Mouse (Mus musculus) monocyte, adult 5-6 weeks (primary cell): ENCODE measurements at regions not wholly inside any gene's neighbourhood (a gene's known extent, or its start where the extent isn't known, plus 50 kb on each side); places are given as distances from the start of the nearest gene placed in this dataset.

Source experiments
- ATAC-seq: fragments of 153-309, 156-312 bp; replicated peaks from 2 replicates; pipeline ENCODE4 v1.8.0; 2017; ENCODE audit warnings: mild to moderate bottlenecking; ENCODE audit not compliant: low TSS enrichment, insufficient number of reproducible peaks, severe bottlenecking, poor library complexity, low FRiP score

DNA sequence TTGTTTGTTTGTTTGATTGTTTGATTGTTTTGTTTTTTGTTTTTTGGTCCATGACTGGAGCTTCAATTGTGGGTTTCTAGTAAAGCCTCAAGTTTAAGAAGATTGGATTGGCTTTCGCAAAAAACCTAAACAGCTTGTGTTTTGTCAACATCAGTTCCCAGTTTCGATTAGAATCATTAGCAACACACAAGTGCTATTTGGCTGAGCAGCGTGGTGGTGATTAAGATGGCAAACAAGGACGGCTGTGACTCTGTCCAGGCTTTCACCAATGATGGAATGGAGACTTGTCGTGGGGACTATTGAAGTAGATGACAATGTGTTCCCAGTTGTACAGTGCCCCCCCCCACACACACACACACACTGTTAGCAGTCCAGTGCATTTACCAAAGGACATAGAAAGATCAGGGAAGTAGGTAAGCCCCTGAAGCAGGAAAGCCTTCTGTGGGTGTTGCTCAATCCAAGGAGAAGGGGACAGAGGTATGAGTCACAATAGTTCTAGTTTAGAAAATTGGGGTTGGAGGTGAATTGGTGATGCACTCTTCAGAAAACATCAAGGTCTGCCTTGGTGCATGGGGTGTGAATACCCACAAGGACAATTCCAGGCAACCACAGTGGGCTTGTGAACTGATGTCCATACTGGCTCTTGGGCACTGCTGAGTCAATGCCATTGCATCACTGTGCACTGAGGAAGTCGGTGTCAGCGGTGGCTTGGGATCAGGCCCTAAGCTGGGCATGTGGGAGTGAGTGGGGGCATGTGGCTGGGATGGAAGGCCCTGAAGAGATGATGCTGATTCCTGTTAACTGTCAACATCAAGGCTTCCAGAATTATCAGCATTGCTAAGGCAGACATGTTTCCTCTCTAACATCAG, 174.5 kb upstream of the Cox10 start:
- no peak for ATAC-seq

DNA sequence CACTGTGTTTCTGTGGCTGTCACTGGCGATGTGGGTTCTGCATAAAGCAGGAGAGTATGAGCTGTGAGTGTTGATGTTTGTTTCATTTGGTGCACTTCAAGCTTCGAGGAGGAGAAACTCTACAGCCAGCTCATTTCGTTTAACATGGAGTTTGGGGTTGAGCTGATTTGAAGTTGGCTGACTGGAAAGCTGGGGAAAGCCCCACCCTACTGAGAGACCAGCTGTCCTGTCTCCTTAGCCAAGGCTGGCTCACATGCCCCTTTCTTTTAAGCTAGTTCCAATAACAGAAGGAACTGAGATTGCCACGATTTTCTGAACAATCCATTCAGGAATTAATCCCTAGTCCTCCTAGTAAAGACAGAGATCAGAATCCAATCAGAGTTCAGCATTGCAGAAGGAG, 157.6 kb upstream of the Cox10 start:
- ATAC-seq, result no peak

DNA sequence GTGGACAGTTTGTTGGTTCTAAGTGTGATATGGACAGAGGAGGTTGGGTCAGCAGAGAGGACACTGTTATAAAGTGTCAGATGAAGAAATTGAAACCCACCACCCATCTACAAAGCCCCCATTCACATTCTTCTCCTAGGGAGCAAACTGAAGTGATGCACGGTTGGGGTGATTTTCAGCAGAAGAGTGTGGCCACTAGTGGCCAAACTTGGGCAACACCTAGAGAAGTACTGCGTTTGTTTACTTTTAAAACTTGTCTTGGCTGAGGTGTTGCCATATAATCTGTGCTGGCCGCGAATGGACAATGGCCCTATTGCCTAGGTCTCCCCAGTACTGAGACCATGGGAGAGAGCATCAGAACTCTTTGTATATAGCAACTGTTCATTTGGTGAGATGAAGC, 150.8 kb upstream of the Cox10 start:
- no peak for ATAC-seq

DNA sequence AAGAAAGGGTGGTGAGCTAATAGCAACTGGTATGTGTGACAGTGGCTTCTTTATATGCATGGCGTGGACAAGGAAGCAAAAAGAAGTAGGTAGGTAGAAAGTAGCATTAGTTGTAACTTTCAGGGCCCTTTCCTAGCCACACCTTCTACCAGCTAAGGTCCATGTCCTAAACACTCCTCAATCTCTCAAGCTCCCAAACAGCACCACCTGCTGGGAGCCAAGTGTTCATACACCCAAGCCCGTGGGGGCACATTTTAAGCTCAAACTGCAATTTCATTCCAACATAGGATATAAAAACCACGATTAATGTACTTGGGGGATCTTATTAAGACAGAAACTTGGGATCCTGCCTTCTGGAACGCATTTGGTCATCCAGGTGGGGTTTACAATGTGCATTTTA, 141.6 kb upstream of the Cox10 start:
- no peak for ATAC-seq

DNA sequence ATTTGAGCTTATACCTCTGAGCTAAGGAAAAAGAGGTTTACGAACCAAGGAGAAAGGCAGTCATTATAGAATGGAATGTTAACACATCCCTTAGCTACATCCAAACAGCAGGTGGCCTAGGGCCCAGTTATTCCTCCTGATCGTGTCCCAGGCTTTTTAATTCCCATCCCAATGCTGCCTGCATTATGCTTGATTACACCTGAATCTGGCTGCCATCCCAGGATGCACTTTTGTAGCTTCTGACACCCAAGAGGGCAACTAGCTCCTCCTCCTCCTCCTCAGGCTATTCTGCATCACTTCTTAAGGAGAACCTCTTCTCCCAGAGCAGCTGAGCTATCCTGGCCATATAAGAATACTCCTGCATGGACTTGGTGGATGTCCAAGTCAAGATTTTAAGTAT, 137.9 kb upstream of the Cox10 start:
- no peak for ATAC-seq

DNA sequence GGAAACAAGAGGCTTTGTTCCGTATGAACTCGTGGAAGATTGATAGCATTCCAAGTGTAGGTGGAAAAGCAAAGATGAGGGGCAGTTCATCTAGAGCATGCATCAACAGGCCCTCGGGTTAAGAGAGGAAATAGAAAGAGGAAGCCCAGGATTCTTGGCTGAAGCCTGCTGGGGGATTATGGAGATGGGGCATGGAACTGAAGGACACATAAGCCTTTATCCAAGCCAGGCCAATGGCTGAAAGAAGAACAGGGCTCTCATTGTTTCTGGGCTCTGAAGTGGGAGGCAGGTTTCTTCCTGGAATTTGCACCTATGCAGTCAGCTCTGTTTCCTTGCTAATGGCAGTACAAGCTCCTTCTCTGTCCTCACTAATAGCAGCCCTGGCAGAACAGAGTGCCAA, 131.6 kb upstream of the Cox10 start:
- ATAC-seq, result no peak

DNA sequence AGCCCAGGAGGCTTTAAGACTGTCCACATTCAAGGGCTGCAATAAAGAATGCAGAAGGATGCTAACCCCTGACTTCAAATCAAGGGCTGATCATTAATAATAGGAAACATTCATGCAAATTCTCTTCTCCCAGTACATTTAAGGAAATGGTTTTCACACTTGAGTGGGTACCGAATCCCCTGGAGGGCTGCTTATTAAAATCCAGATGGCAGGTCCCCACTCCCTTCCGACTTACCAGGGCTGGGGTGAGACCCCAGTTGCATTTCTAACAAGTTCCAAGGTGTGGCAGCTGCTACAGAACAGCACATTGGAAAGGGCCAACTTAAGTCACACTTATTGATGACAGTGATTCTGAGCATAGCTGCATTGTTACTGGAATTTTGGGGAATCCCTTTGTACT, 129.0 kb upstream of the Cox10 start:
- no peak for ATAC-seq

DNA sequence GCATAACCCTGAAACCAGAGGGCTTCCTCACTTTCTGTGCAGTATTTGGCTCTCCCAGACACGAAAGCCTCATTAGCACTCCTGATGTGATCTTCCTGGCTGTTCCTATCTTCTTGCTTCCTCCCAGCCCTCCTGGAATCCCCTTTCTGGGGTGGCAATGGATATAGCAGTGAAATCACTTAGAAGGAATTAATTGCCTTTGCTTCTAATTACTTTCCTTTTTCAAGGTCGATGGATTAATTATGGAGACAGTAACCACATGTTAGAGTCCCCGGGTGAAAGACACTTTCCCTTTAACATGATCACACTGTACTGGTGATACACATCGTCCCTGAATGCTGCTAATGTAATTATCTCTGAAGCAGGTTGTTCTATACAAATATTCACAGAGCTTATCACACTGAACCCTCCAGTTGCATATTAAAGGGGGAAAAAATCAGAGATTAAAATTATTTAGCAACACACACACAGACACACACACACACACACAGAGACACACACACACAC, 128.1 kb upstream of the Cox10 start:
- no peak for ATAC-seq

DNA sequence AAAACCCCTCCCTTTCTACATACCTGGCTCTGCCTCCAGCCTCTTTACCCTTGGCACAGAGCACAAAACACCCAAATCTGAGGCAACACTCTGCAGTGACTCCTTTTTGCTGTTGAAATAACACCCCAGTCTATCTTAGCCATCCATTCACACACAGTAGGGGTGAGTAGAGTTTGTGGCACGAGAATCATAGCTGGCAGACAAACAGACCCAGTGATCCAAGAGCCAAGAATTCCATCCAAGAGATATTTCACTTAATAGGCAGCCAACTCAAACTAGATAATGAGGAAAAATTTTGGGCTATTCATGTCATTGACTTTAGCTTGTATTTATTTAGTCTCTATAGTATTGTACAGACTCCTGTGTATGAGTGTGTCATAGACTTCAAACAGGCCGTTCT, 126.9 kb upstream of the Cox10 start:
- no peak for ATAC-seq

DNA sequence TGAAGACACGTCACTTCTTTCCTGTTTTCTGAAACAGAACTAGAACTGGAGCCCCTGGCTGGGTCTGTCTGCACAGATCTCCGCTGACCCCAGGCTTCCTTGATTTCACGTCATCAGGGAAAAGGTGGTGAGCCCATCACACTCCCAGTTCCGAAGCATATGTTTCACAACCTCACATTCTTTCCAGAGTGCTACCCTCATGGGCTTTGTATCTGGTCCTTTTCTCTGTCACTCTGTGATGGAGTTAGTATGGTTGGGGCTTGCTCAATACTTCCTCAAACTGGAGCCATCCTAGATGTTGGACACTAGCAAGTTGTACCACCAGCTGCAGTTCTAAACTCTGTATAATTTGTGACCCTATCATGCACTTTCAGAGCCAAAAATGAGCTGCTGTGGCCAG, 125.8 kb upstream of the Cox10 start:
- no peak for ATAC-seq

DNA sequence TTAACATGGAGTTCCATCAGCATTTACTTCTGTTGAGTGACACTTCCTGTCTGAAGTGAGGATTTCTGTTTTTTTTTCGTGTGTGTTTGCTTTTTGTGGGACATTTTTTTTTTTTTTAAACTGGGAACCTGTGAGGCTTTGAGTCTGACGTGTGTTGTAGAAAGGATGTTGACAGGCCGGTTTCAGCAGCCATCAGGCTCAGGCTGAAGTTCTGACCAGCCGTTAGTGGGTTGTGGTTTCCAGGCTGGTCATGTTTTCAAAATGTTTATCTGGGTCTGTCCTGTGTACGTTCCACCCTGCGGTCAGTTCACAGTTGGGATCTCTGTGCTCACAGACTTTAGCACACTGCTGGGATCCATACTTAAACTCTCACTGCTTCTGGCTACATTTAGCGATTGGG, 125.0 kb upstream of the Cox10 start:
- peak; percentile 47; the same call in 1 of the 2 replicates for ATAC-seq

DNA sequence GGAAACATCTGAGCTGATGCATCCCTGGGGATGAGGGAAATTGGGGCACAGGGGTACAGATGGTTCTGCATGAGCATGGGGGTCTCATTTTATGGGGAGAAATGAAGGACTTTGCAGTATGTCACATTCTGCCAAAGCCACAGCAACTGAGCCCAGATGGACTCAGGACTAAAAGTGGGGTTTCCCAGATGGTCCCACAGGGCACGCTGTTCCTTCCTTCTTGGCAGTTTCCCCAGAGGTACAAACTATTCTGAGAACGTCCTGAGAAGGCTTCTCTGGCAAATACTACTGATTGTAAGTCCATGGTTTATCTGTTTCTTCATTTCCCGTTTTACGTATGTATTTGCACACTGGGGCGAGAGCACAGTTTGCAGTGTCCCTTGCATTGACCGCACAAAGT, 121.6 kb upstream of the Cox10 start:
- ATAC-seq, result no peak

DNA sequence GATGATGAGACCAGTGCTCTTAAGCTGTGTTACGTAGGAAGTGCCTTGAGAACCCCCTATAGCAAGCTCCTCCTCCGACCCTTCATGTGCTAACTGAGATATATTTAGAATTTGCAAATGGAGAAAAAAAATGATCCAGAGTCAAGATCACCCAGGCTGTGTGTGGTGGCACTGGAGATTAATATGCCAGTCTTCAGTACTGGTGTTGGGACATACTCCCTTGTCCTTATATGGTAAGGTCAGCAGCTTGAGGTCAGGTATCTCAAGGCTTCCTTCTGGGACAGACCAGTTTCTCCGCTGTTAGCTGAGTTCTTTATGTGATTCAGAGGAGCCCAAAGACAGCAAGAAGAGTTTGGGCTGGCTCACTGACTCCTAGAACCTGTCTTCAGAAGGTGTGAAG, 116.0 kb upstream of the Cox10 start:
- ATAC-seq, result no peak

DNA sequence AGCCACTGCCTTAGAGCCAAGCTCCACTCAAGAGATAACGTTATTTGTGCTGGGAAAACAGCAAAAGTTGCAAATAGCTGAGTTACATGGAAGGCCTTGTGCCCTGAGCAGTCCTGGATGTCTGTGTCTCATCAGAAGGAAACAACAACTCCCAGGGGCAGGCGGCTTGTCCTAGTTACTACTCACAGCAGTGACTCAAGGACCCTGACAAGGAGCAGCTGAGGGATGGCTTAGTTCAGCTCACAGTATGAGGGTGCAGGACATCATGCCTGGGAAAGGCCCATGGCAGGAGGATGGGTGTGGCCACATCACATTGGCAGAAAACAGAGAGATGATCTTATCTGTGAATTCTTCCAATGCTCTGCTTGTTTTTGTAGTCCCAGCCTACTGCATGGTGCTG, 109.4 kb upstream of the Cox10 start:
- no peak for ATAC-seq

DNA sequence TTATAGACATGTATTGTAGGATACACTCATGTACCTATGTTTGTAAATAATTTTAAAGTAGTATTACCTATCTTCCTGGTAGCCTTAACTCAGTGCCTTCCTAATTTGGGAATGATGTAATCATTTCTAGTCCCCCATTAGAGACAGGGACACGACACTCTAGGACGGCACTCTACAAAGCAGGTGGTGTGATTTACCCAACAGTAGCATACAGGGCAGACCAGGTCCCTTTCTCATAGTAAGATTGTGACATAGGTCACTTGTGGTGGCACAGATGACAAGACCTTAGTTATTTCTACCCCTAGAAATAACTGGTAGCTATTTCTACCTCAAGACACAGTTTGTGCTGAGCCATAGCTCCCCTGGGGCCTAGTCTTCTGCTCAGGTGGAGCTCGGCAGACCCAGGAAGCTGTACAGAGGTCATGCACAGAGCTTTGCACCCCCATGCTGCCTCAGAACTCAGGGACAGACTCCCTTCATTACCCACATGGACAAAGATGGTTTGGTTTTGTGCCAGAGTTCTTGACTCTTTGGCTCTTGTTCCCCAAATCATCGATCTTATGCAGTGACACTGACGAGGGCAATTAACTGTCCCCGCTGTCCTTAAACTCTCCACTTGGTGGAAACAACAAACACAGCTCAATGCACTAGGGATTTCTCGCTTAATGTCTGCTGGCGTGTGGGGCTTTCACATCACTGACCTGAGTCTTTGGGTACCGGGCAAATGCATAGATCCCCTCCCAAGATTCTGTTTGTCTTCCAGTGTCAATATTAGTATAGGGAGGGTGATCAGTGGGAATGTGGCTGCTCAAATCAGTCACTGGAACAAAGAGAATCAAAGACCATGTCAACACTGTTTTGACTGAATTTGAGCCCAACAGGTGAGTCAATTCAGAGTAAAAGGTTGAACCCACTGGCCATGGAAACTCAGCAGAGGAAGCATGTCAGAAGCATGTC, 108.5 kb upstream of the Cox10 start:
- no peak for ATAC-seq

DNA sequence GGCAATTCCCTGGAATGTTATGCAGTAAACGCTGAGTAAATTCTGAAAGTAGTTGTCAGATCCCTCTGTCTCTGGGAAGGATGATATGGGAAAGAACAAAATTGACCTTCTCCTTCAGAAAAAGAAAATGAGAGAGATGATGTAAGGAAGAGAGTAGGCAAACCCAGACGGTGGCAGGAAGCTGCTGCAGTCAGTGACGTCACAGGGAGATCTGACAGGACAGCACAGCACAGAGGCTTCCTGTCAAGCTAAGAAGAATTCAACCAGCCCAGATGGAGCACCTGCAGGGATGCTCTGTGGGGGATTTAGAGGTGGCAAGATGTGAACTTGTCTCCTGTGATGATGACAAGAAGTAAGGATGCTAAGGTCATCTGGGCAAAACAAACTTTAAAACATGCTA, 107.7 kb upstream of the Cox10 start:
- ATAC-seq, result no peak

DNA sequence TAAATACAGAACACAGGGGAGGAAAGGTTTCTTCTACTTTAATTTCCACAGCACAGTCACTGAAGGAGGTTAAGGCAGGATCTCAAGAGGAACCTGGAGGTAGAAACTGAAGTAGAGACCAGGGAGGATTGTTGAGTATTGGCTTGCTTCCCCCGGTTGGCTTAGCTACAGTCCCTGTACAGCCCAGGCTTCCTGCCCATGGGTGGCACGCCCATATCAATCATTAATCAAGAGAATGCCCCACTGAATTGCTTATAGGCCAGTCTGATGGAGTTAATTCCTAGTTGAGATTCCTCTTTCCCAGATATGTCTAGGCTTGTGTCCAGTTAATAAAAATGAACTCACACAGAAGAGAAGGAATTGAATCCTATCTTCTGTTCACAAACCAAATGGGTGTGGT, 107.3 kb upstream of the Cox10 start:
- ATAC-seq, result no peak

DNA sequence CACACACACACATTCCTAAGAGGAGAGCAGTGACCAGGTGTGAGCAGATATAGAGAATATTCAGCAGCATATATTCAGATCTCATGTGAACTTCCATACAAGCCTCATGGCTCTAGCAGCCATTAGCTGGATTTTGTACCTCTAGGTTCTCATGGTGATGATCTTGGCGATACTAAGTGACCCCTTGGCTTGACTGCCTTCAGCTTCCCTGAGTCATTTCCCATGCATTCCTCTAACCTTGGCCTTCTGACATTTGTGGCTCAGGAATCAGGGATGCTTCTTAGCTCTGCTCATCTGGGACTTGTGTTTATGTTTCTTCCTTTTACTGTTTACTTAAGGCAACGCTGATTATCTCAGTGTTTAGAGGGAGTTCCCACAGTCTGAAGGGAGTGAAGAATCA, 100.8 kb upstream of the Cox10 start:
- ATAC-seq, result no peak

DNA sequence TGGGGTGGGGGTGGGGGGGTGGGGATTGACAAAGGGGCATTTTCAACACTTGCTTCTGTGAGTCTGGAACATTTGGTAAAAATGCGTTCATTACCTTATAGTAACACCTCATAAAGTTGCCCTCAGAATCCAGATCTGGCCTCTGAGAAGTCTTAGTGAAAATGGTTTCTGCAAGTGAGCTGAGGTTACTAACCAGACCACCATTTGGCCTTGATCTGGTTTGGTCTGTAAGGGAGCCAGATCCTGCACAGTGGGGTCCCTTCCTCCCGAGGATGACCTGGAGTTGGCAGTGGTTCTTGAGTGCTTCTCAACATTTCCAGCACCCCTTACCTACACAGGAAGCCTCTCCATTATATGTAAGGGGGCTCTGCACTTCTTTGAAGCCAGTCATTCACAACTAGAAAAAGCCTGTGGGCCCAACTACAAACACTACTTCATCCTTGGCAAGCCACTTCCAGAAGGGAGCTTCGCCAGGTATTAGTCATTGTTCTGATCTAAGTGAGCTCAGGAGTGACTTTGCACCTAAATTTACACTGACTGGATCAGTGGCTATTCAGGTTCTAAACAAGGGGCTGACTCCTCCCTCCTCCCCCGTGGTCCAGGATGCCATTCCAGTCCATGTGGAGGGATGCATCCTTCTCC, 94.3 kb upstream of the Cox10 start:
- ATAC-seq, result no peak
